Mouse (Mus musculus) testis, adult 2 months (tissue): ENCODE data around the gene Atp13a5.

Experiments used
- CTCF ChIP-seq: fragments of 200-500 bp; IDR thresholded peaks from 2 replicates; pipeline ENCODE4 v1.5.1; 2012; ENCODE audit warnings: low read depth, mild to moderate bottlenecking, inconsistent platforms, low read length, moderate library complexity; ENCODE audit not compliant: control insufficient read depth, insufficient read depth, insufficient replicate concordance
- POLR2A ChIP-seq: fragments of 200-500 bp; IDR thresholded peaks from 2 replicates; pipeline ENCODE4 v1.6.1; 2012; ENCODE audit warnings: low read depth, mild to moderate bottlenecking, inconsistent platforms, low read length, moderate library complexity; ENCODE audit not compliant: control insufficient read depth

DNA sequence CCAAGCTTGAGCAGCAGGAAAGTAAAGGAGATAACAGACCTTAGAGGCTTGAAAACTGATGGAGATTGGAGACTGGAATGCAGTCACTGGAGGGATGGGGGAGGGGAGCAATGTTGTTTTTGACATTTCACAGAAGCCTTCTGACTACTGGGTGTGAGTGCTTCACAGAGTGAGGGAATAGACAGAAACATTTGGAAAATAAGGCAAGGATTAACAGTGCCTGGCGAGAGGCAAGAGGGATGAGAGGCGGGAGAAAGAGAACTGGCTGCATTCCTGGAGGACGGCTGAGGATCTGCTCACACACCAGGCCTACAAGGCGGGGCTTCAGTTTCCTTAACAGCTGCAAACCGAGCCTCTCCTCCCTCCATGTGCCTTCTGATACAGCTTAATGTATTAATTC is 180.1 kb downstream of the Atp13a5 start:
- TF ChIP-seq CTCF: no peak
- TF ChIP-seq POLR2A: no peak
